Mouse (Mus musculus): ENCODE results near the gene Spag17. TPM values are rescaled to one million over a fixed set of nuclear protein-coding genes. Genes with fewer than 3 reads are reported as not detected.

The Spag17 gene
- polyA plus RNA-seq, 1 experiment from 2014 or later = 0.24 TPM

- no peak for ATAC-seq (ENCODE audit: insufficient number of reproducible peaks, low FRiP score)
- Histone ChIP-seq H3K4me1 (replicated peaks) (no peaks in the 10 kb centered on the region), H3K27me3 (replicated peaks) (no peaks in the 10 kb centered on the region), H3K36me3 (no peaks in the 10 kb centered on the region), H3K4me2 (no peak overlapping the region), H3K9me3 (replicated peaks) (no peaks in the 10 kb centered on the region), H3K4me3 (no peak overlapping the region), H3K27ac (ENCODE audit: poor library complexity, severe bottlenecking) (no peak overlapping the region), H3K9ac (no peak overlapping the region)
- 81% methylated on average over 6 of the region's 6 CpGs for WGBS
Observed at GRCm38 (mm10) chr3:99964345-99964744, 79.1 kb downstream of the Spag17 start.

DNA sequence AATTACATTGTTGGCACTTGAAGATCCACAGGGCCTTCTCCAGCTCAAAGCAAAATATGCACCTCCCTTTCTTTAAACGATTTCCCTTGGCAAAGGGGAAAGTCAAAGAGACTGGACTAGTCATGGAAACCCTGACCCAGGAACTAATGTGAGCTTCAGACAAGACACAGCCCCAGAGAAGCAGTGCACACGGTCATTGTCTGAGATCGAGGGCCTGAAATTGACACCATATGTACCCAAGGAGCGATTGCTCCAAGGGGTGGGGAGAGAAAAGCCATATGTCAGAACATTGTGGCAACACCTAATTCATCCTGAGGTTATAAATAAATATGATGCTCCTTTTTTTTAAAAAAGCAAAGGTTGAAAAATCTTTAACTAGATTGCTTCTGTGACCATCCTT is 80.7 kb downstream of the Spag17 start:
- no peak overlapping the region for H3K27ac ChIP-seq (ENCODE audit: poor library complexity, severe bottlenecking)
- no peaks in the 10 kb centered on the region for H3K27me3 ChIP-seq (replicated peaks)
- no peaks in the 10 kb centered on the region for H3K36me3 ChIP-seq
- H3K9me3 ChIP-seq (replicated peaks) = no peaks in the 10 kb centered on the region
- H3K4me3 ChIP-seq = no peak overlapping the region
- H3K9ac ChIP-seq = no peak overlapping the region
- H3K4me1 ChIP-seq (replicated peaks) = no peaks in the 10 kb centered on the region
- 61% methylated on average over 4 of the region's 4 CpGs for WGBS
- no peak overlapping the region for H3K4me2 ChIP-seq
- no peak for ATAC-seq (ENCODE audit: insufficient number of reproducible peaks, low FRiP score)

DNA sequence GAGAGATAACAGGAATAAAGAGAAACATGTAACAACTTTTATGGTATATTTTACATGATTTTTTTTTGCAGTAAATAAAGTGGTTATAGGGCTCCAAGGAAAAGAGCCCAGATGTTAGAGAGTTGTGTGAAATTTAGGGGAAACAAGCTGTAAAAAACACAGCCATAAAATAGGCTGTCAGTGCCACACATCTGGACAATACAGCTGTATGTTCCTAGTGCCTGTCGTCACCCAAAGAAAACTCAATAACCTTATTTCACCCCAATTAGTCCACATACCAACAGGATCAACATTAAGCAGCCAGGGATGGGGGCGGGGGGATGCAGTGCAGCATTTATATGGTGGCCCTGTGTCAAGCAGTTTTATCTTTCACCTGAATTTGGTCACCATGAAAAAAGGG is 81.1 kb downstream of the Spag17 start:
- no peaks in the 10 kb centered on the region for H3K27me3 ChIP-seq (replicated peaks)
- H3K4me3 ChIP-seq = no peak overlapping the region
- no peaks in the 10 kb centered on the region for H3K4me1 ChIP-seq (replicated peaks)
- no peak overlapping the region for H3K9ac ChIP-seq
- ATAC-seq (ENCODE audit: insufficient number of reproducible peaks, low FRiP score) = no peak
- WGBS = 61% methylated on average over 2 of the region's 2 CpGs
- no peaks in the 10 kb centered on the region for H3K9me3 ChIP-seq (replicated peaks)
- H3K27ac ChIP-seq (ENCODE audit: poor library complexity, severe bottlenecking) = no peak overlapping the region
- H3K4me2 ChIP-seq = no peak overlapping the region
- no peaks in the 10 kb centered on the region for H3K36me3 ChIP-seq

- no peak for ATAC-seq (ENCODE audit: insufficient number of reproducible peaks, low FRiP score)
- no peaks in the 10 kb centered on the region for H3K36me3 ChIP-seq
- WGBS = 51% methylated on average over 5 of the region's 5 CpGs
Observed at GRCm38 (mm10) chr3:99970766-99971165, 85.6 kb downstream of the Spag17 start.

GRCm38 (mm10) chr3:99981046-99981445 is 95.8 kb downstream of the Spag17 start:
- no peaks in the 10 kb centered on the region for H3K27me3 ChIP-seq (replicated peaks)
- H3K36me3 ChIP-seq = no peaks in the 10 kb centered on the region
- H3K4me3 ChIP-seq = no peak overlapping the region
- ATAC-seq (ENCODE audit: insufficient number of reproducible peaks, low FRiP score) = no peak
- H3K9ac ChIP-seq = no peak overlapping the region
- 55% methylated on average over 7 of the region's 7 CpGs for WGBS
- no peaks in the 10 kb centered on the region for H3K9me3 ChIP-seq (replicated peaks)
- H3K27ac ChIP-seq (ENCODE audit: poor library complexity, severe bottlenecking) = no peak overlapping the region
- no peaks in the 10 kb centered on the region for H3K4me1 ChIP-seq (replicated peaks)
- no peak overlapping the region for H3K4me2 ChIP-seq

More at GRCm38 (mm10) chr3:99970766-99971165, 85.6 kb downstream of the Spag17 start:
- H3K4me3 ChIP-seq = no peak overlapping the region
- H3K27ac ChIP-seq (ENCODE audit: poor library complexity, severe bottlenecking) = no peak overlapping the region
- H3K4me2 ChIP-seq = no peak overlapping the region
- H3K9me3 ChIP-seq (replicated peaks) = no peaks in the 10 kb centered on the region
- H3K4me1 ChIP-seq (replicated peaks) = no peaks in the 10 kb centered on the region
- H3K9ac ChIP-seq = no peak overlapping the region
- H3K27me3 ChIP-seq (replicated peaks) = no peaks in the 10 kb centered on the region

DNA sequence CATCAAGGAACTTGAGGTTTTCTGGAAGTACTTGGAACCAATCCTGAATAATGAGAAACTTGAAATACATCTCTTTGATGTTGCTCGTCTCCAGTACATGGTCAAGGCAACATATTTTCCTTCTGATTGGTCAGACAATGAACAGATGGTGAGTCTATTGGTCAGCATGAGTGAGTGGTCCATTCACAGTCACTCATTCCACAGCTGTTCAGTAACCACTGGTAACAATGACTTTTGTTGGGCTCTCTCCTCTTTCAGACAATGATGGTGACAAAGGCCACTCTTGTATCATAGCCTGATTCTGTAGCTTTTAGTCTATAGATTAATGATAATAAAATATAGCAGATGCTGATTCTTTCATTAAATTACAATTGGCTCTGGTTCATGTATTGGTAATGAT is 119.5 kb downstream of the Spag17 start:
- no peak for ATAC-seq (ENCODE audit: insufficient number of reproducible peaks, low FRiP score)
- no peak overlapping the region for H3K27ac ChIP-seq (ENCODE audit: poor library complexity, severe bottlenecking)
- WGBS = 74% methylated on average over 1 of the region's 1 CpGs

DNA sequence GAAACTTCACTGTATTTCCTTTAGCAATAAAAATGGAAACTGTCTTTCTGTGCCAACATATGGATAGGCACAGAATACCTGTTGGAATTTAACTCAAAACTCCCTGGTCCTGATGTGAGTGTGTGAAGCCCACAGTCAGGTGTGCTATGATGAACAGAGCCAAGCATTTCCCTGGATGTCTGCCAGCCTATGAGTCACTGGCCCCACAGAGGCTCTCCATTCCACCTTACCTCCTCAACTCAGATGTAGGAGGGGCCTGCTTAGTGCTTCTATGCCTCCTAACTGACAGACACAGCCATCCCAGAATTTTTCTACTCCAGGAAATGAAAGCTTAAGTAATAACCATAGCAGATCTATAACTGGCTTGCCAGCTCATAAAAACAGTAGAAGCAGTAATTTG is 124.6 kb downstream of the Spag17 start:
- no peaks in the 10 kb centered on the region for H3K36me3 ChIP-seq
- no peak overlapping the region for H3K27ac ChIP-seq (ENCODE audit: poor library complexity, severe bottlenecking)
- H3K9me3 ChIP-seq (replicated peaks) = no peaks in the 10 kb centered on the region
- no peak overlapping the region for H3K9ac ChIP-seq
- no peak overlapping the region for H3K4me3 ChIP-seq
- H3K27me3 ChIP-seq (replicated peaks) = no peaks in the 10 kb centered on the region
- ATAC-seq (ENCODE audit: insufficient number of reproducible peaks, low FRiP score) = no peak
- no peak overlapping the region for H3K4me2 ChIP-seq
- H3K4me1 ChIP-seq (replicated peaks) = no peaks in the 10 kb centered on the region

More for the DNA sequence above, 119.5 kb downstream of the Spag17 start:
- no peak overlapping the region for H3K9ac ChIP-seq
- no peaks in the 10 kb centered on the region for H3K36me3 ChIP-seq
- no peak overlapping the region for H3K4me3 ChIP-seq
- H3K4me2 ChIP-seq = no peak overlapping the region
- H3K9me3 ChIP-seq (replicated peaks) = no peaks in the 10 kb centered on the region
- no peaks in the 10 kb centered on the region for H3K4me1 ChIP-seq (replicated peaks)
- H3K27me3 ChIP-seq (replicated peaks) = no peaks in the 10 kb centered on the region

DNA sequence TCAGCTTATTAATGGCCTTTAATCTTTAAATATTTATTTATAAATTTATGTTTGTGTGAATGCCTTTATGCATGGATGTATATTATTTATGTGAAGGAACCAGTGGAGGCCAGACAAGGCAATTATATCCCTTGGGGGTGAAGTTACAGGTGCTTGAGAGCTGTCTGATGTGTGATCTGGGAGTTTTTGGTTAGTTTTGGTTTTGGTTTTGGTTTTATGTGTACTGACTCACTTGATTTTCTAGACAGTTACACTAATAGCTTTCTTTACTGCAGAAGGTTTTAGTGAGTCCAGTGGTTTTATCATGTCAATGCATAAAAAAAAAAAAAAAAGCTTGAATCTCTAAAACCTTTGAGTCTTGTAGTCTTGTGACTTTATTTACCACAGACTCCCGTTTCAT is 128.9 kb downstream of the Spag17 start:
- 56% methylated on average over 1 of the region's 1 CpGs for WGBS
- H3K4me1 ChIP-seq (replicated peaks) = no peaks in the 10 kb centered on the region
- H3K9ac ChIP-seq = no peak overlapping the region
- H3K36me3 ChIP-seq = no peaks in the 10 kb centered on the region
- H3K4me2 ChIP-seq = no peak overlapping the region
- H3K27ac ChIP-seq (ENCODE audit: poor library complexity, severe bottlenecking) = no peak overlapping the region
- H3K27me3 ChIP-seq (replicated peaks) = no peaks in the 10 kb centered on the region
- no peak overlapping the region for H3K4me3 ChIP-seq
- ATAC-seq (ENCODE audit: insufficient number of reproducible peaks, low FRiP score) = no peak
- H3K9me3 ChIP-seq (replicated peaks) = no peaks in the 10 kb centered on the region

- H3K9ac ChIP-seq = no peak overlapping the region
- H3K36me3 ChIP-seq = no peaks in the 10 kb centered on the region
- no peak overlapping the region for H3K27ac ChIP-seq (ENCODE audit: poor library complexity, severe bottlenecking)
- H3K9me3 ChIP-seq (replicated peaks) = no peaks in the 10 kb centered on the region
- H3K4me1 ChIP-seq (replicated peaks) = no peaks in the 10 kb centered on the region
- no peaks in the 10 kb centered on the region for H3K27me3 ChIP-seq (replicated peaks)
- ATAC-seq (ENCODE audit: insufficient number of reproducible peaks, low FRiP score) = no peak
- 33% methylated on average over 4 of the region's 4 CpGs for WGBS
- H3K4me2 ChIP-seq = no peak overlapping the region
- H3K4me3 ChIP-seq = no peak overlapping the region
Observed at GRCm38 (mm10) chr3:100031291-100031690, 146.1 kb downstream of the Spag17 start.

DNA sequence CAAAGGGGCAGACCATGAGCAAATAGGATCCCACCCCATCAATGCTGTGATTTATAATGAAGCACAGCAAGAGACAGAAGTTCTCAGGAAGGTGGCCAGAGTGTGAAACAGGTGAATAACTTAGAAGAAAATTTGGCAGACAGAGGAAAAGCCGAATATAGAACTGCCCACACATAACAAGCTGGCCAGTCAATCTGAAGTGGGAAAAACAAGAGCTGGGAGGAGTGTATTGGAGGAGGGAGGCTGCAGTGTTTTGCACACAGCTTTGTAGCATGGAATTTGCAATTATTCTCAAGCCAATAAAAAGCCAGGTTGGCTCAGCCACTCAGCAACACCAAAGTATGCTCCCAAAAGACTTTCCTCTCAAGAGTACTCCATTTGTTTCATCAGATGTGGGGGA is 147.8 kb downstream of the Spag17 start:
- H3K4me2 ChIP-seq = no peak overlapping the region
- no peak for ATAC-seq (ENCODE audit: insufficient number of reproducible peaks, low FRiP score)
- H3K9me3 ChIP-seq (replicated peaks) = no peaks in the 10 kb centered on the region
- H3K27ac ChIP-seq (ENCODE audit: poor library complexity, severe bottlenecking) = no peak overlapping the region
- no peaks in the 10 kb centered on the region for H3K36me3 ChIP-seq
- no peaks in the 10 kb centered on the region for H3K4me1 ChIP-seq (replicated peaks)
- WGBS = 56% methylated on average over 1 of the region's 1 CpGs
- H3K4me3 ChIP-seq = no peak overlapping the region
- no peak overlapping the region for H3K9ac ChIP-seq
- no peaks in the 10 kb centered on the region for H3K27me3 ChIP-seq (replicated peaks)

- Histone ChIP-seq H3K27ac (ENCODE audit: poor library complexity, severe bottlenecking) (no peak overlapping the region), H3K4me3 (no peak overlapping the region), H3K4me1 (replicated peaks) (no peaks in the 10 kb centered on the region), H3K4me2 (no peak overlapping the region), H3K36me3 (no peaks in the 10 kb centered on the region), H3K27me3 (replicated peaks) (no peaks in the 10 kb centered on the region), H3K9ac (no peak overlapping the region), H3K9me3 (replicated peaks) (no peaks in the 10 kb centered on the region)
- WGBS = 73% methylated on average over 4 of the region's 4 CpGs
- ATAC-seq (ENCODE audit: insufficient number of reproducible peaks, low FRiP score) = no peak
Observed at GRCm38 (mm10) chr3:100034366-100034956, 149.3 kb downstream of the Spag17 start.

- Histone ChIP-seq H3K4me3 (no peak overlapping the region), H3K9ac (no peak overlapping the region), H3K4me1 (replicated peaks) (no peaks in the 10 kb centered on the region), H3K27me3 (replicated peaks) (no peaks in the 10 kb centered on the region), H3K27ac (ENCODE audit: poor library complexity, severe bottlenecking) (no peak overlapping the region), H3K4me2 (no peak overlapping the region), H3K36me3 (no peaks in the 10 kb centered on the region), H3K9me3 (replicated peaks) (no peaks in the 10 kb centered on the region)
- no peak for ATAC-seq (ENCODE audit: insufficient number of reproducible peaks, low FRiP score)
- 75% methylated on average over 3 of the region's 3 CpGs for WGBS
Observed at GRCm38 (mm10) chr3:100035097-100035496, 149.9 kb downstream of the Spag17 start.
